Mouse (Mus musculus) heart, postnatal 0 days (tissue): ENCODE results near the gene Card11. TPM values are rescaled to one million over a fixed set of nuclear protein-coding genes. Genes with fewer than 3 reads are reported as not detected.

Experiments used
- ATAC-seq: fragments of 200-750 bp; cut with Nextera tagmentation; 2 replicates; pipeline ENCODE4 v1.8.0; 2017; ENCODE audit warnings: low read depth, moderate number of reproducible peaks, moderate library complexity; ENCODE audit not compliant: insufficient read depth
- DNase-seq: peaks from one replicate; pipeline ENCODE4 v3.0.0-alpha.2; 2016; ENCODE audit warnings: low spot score
- H3K27ac ChIP-seq: fragments of 300-500 bp; sonication (generic); 2 replicates; pipeline ENCODE4 v1.5.1; 2014; ENCODE audit warnings: low read depth, mild to moderate bottlenecking
- H3K27me3 ChIP-seq: fragments of 300-500 bp; sonication (generic); 2 replicates; pipeline ENCODE4 v1.6.1; 2014; ENCODE audit warnings: low read length, mixed read lengths; ENCODE audit not compliant: control insufficient read depth, insufficient read depth
- H3K36me3 ChIP-seq: fragments of 300-500 bp; sonication (generic); replicated peaks from 2 replicates; pipeline ENCODE4 v1.6.1; 2014; ENCODE audit warnings: low read length, mixed read lengths; ENCODE audit not compliant: control insufficient read depth, insufficient read depth
- H3K4me1 ChIP-seq: fragments of 300-500 bp; sonication (generic); 2 replicates; pipeline ENCODE4 v1.6.1; 2014; ENCODE audit warnings: antibody characterized with exemption; ENCODE audit not compliant: control insufficient read depth, insufficient read depth
- H3K4me2 ChIP-seq: fragments of 300-500 bp; sonication (generic); 2 replicates; pipeline ENCODE4 v1.6.1; 2014; ENCODE audit warnings: low read depth, mild to moderate bottlenecking, low read length, moderate library complexity
- H3K4me3 ChIP-seq: fragments of 300-500 bp; sonication (generic); 2 replicates; pipeline ENCODE4 v1.5.1; 2014; ENCODE audit warnings: low read depth, low read length
- H3K9ac ChIP-seq: fragments of 300-500 bp; sonication (generic); replicated peaks from 2 replicates; pipeline ENCODE4 v1.6.1; 2014; ENCODE audit warnings: low read depth, low read length, mixed read lengths
- H3K9me3 ChIP-seq: fragments of 300-500 bp; sonication (generic); replicated peaks from 2 replicates; pipeline ENCODE4 v1.6.1; 2016; ENCODE audit warnings: low read length; ENCODE audit not compliant: control insufficient read depth
- CTCF ChIP-seq: IDR thresholded peaks from 2 replicates; pipeline ENCODE4 v1.5.1; 2016; ENCODE audit warnings: antibody characterized with exemption, control low read depth, low read depth
- EP300 ChIP-seq: IDR thresholded peaks from 2 replicates; pipeline ENCODE4 v1.6.1; 2016; ENCODE audit warnings: antibody characterized with exemption, low read depth
- WGBS: fragments of 180-500 bp; shearing (Covaris S2); extraction: QIAGEN DNeasy Blood & Tissue Kit; methylation state at CpG from one replicate; pipeline ENCODE4 v1.1.7; 2014; 5-methylcytosine and 5-hydroxymethylcytosine counted together
- polyA plus RNA-seq: library from polyadenylated mRNA; unstranded; fragments of >200 nt; fragmentation: Nextera tagmentation; extraction: Ambion mirVana; gene quantifications from 2 replicates; pipeline ENCODE4 v1.2.1, GENCODE M21; 2015
- total RNA-seq: library from RNA; depleted of rRNA; stranded (reverse); fragments of >200 nt; gene quantifications from 2 replicates; pipeline ENCODE4 v1.2.3, GENCODE M21; 2014; ENCODE audit warnings: low replicate concordance

Card11 gene
- total and polyA plus RNA-seq, 2 experiments from 2014 or later, result 0.45 TPM; not detected in 1

- no peak overlapping the region for H3K4me2 ChIP-seq
- DNase-seq (no peak), ATAC-seq (no peak; the same call in 1 of the 2 replicates)
- 86% methylated on average over 3 of the region's 3 CpGs for WGBS
- no peak overlapping the region for H3K9ac ChIP-seq
- no peaks in the 10 kb centered on the region for H3K36me3 ChIP-seq
- TF ChIP-seq CTCF, result peak; percentile 30; the same call in 1 of the 2 replicates
- TF ChIP-seq EP300, result no peak
- H3K27me3 ChIP-seq, result no peaks in the 10 kb centered on the region
- H3K27ac ChIP-seq, result no peak overlapping the region
- H3K4me1 ChIP-seq, result no peaks in the 10 kb centered on the region
- H3K4me3 ChIP-seq, result no peak overlapping the region
- H3K9me3 ChIP-seq, result no peaks in the 10 kb centered on the region
Measured at GRCm38 (mm10) chr5:140858335-140858734, 142.0 kb downstream of the Card11 start.

GRCm38 (mm10) chr5:140857432-140858154 lies 142.8 kb downstream of the Card11 start:
- no peaks in the 10 kb centered on the region for H3K9me3 ChIP-seq
- no peak overlapping the region for H3K4me2 ChIP-seq
- TF ChIP-seq EP300 (no peak), CTCF (peak; percentile 31; the same call in 1 of the 2 replicates)
- DNase-seq, result no peak
- no peaks in the 10 kb centered on the region for H3K4me1 ChIP-seq
- H3K9ac ChIP-seq, result no peak overlapping the region
- H3K4me3 ChIP-seq, result no peak overlapping the region
- no peak for ATAC-seq
- no peaks in the 10 kb centered on the region for H3K36me3 ChIP-seq
- WGBS, result 51% methylated on average over 8 of the region's 8 CpGs
- H3K27me3 ChIP-seq, result no peaks in the 10 kb centered on the region
- no peak overlapping the region for H3K27ac ChIP-seq

GRCm38 (mm10) chr5:140855909-140856530 lies 144.4 kb downstream of the Card11 start:
- no peaks in the 10 kb centered on the region for H3K36me3 ChIP-seq
- ATAC-seq (no peak), DNase-seq (no peak)
- H3K4me2 ChIP-seq, result no peak overlapping the region
- 74% methylated on average over 11 of the region's 11 CpGs for WGBS
- no peak overlapping the region for H3K4me3 ChIP-seq
- H3K27ac ChIP-seq, result no peak overlapping the region
- no peaks in the 10 kb centered on the region for H3K4me1 ChIP-seq
- no peak overlapping the region for H3K9ac ChIP-seq
- no peak for TF ChIP-seq CTCF
- TF ChIP-seq EP300, result no peak
- peaks cover 7% of the 10 kb centered on the region; the same call in 1 of the 2 replicates for H3K9me3 ChIP-seq
- H3K27me3 ChIP-seq, result no peaks in the 10 kb centered on the region

- Histone ChIP-seq H3K27ac (no peak overlapping the region), H3K9me3 (peaks cover 11% of the 10 kb centered on the region; the same call in 1 of the 2 replicates), H3K36me3 (no peaks in the 10 kb centered on the region), H3K4me1 (no peaks in the 10 kb centered on the region), H3K4me3 (no peak overlapping the region), H3K27me3 (no peaks in the 10 kb centered on the region), H3K9ac (no peak overlapping the region), H3K4me2 (no peak overlapping the region)
- TF ChIP-seq CTCF (no peak), EP300 (no peak)
- no peak for ATAC-seq
- no peak for DNase-seq
- 78% methylated on average over 4 of the region's 4 CpGs for WGBS
Measured at GRCm38 (mm10) chr5:140854700-140855099, 145.7 kb downstream of the Card11 start.

- no peak overlapping the region for H3K27ac ChIP-seq
- H3K9ac ChIP-seq, result no peak overlapping the region
- peaks cover 11% of the 10 kb centered on the region; the same call in 1 of the 2 replicates for H3K9me3 ChIP-seq
- H3K27me3 ChIP-seq, result no peaks in the 10 kb centered on the region
- no peak overlapping the region for H3K4me3 ChIP-seq
- DNase-seq (no peak), ATAC-seq (no peak)
- WGBS, result 36% methylated on average over 5 of the region's 5 CpGs
- no peaks in the 10 kb centered on the region for H3K36me3 ChIP-seq
- H3K4me2 ChIP-seq, result no peak overlapping the region
- no peak for TF ChIP-seq CTCF
- TF ChIP-seq EP300, result no peak
- H3K4me1 ChIP-seq, result no peaks in the 10 kb centered on the region
Measured at GRCm38 (mm10) chr5:140853723-140854122, 146.7 kb downstream of the Card11 start.
